Mouse (Mus musculus) spleen, adult 18-20 months (tissue): ENCODE measurements around the gene Slc4a1ap.
A peak's percentile ranks its signal among the peaks of the same experiment; 100 is the strongest.
"Not testable (repeated sequence)": the region's sequence is repeated elsewhere in the genome, so short reads cannot be mapped to it uniquely, and the experiment has no call there.

Experiments used
- DNase-seq, 2 experiments: peaks; one replicate each; pipeline ENCODE4 v3.0.0; 2022; ENCODE audit warnings: mixed read lengths in 2 of 2

Slc4a1ap gene

DNA sequence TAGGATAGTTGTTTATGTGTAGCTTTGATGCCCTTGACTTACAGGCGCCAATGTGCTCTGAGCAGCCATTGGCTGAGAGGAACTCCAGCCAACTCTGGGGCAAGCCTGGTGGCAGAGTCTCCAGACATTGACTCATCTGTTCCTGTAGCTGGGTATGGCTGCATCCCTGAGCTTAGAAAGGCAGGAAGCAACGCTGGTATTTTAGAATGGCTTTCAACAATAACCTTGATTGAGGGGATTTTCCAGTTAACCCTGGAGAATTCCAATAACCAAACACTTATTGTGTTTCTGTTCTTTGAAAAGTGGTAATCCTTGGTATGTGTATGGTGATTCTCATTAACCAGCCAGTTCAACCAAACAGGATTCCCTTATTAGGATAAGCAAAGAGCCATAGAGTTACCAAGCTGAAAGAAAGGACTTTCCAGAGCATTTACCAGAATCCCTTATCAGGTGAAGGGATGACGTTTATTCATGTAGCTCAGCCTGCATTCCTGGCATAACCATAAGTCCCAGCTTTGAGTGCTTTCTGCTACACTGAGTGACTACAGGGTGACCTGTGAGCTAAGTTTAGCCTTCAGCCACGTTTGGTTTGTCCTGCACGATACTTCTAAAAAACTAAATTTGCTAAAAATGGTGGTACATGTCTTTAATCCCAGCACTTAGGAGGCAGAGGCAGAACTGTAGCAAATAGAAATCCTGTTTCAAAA lies 41.3 kb downstream of the Slc4a1ap start:
- DNase-seq, result no peak

DNA sequence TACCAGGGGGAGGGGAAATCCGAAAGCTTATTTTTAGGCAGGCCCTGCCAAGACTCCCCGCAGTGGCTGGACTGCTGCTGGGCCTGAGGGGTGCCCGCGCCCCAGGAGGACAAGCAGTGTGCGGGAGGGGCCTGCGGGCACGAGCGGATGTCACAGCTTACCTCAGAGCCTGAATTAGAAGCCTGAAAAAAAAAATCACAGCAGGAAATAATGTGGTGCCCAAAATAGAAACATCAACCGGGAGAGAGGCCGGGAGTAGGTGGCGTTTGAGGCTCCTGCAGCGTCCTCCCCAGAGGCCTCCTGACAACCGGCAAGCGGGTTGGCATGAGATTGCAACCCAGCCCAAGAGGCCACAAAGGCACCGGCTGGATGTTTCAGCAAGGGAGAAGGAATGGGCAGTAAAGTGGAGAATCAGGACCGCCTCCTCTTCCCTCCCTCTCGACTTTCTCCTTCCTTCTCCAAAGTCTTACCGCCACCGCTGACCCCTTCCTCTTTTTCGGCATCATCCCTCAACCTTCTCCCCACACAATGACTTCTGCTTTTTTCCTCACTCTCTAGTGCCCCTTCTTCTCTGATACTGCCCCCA lies 44.3 kb downstream of the Slc4a1ap start:
- no peak for DNase-seq

DNA sequence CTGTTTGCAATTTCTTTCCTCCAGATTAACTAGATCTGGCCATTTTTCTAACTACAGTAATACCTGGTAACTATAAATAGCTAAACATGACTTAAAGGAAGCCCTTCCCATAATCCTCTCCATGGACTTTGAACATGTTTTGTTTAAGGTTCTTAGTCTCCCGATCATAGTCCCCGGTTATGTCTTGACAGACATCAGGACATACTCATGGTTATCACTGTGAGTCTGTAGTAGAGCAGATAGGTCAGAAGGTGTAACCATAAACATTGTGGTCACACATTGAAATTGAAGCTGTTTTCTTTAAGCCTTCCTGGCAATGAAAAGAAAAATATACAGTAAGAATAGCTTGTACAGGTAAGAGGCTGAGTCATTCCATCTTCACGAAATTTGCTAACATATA lies 46.9 kb downstream of the Slc4a1ap start:
- DNase-seq, result no peak

DNA sequence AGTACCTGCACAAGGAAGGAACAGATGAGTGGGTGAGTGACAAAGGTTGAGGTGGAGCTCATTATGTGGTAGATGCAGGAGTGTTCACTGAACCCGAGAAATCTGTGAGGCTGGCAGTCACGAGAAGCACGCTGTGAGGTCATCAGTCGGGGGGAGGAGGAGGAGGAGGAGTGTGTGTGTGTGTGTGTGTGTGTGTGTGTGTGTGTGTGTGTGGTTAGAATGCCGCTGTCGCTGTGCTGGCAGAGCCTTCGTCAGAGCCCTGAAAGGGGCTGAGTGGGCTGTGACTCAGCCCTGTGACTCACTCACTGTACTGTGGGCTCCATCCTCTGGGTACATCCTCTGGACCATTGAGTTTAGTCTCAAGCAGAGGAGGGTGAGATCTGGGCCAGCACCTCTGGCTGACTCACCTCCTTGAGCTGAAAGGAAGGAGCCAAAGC lies 49.8 kb downstream of the Slc4a1ap start:
- no peak for DNase-seq

DNA sequence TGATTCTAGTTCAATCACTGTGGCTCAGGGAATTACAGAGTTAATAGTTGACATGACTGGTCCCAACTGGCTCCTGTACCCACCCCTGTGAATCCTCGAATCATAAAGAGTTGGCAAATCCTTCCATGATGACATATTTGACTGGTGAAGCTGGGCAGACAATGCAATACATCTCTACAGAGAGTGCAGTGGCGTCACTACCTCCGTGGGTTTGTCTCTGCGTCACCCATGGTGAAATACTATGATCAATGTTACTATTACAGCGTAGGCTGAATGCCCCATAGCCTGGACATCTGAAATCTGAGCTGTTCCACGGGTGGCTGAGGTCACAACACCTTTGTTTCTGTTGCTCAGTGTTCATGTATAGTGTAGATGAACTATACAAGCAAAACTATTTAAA lies 54.5 kb downstream of the Slc4a1ap start:
- no peak for DNase-seq

DNA sequence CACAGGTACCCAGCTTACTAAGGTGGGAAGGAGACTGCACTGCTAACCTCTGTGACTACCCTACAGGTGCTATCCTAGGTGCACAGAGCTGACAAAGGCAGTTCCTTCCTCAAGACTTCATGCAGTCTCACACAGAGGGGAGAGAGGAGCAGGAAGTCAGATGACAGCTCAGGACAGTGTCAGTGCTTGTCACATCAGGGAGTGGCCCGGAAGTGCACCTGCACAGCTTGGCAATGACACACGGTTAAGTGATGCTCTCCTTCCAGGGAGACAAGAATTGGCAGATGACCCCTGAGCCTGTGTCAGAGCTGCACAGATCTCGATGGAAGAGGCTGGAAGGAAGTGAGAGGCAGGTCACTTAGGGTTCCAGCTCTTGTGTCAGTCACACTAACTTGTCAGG lies 55.1 kb downstream of the Slc4a1ap start:
- no peak for DNase-seq

DNA sequence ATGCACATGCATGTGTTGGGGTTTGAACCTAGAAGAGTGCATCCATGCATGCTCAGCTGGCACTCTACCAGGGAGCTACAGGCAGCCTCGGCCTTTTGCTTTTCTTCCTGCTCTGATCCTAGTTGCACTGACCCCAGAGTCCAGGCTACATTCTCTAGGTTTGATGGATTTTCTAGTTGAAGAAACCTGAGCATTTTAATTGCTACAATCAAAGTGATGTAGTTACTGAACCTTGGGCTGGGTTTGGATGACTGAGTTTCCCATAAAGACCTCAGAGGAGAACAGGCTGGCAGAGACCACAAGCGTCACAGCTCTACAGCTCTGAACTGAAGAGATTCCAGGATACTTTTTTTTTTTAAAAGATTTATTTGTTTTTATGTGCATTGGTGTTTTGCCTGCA lies 56.5 kb downstream of the Slc4a1ap start:
- DNase-seq, result no peak

DNA sequence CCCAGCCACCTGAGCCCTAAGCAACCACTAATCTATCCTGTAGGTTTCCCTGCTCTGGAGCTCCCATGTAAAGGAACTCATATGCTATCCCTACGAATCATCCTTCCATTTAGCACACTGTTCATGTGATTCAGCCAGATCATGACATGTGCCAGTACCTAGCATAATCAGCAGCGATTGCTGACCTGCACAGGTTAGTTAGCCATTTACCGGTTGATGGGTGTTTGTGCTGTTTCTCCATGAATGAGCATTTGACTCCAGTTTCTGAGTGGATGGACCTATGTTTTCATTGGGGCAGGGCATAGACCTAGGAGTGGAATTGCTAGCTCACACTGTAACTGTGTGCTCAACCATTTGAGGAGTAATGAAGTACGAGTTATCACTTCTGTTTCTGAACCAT lies 58.7 kb downstream of the Slc4a1ap start:
- no peak for DNase-seq

DNA sequence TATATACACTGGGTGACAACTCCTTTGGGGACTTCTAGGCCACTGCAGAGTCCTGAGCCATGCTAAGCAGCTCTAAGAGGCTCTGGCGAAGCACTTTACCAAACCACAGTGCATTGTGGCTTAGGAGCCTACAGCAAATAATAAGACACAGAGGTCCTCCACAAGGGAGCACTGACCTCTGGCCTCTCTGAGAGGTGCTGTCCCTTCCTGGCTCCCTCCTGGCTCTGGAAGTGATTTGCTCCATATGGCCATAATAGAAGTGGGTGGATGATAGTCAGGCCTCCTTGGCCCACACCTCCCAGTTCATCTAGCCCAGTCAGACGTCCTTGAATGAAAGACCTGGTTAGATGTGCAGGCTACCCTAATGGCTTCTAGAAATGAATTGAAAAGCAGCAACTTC lies 61.2 kb downstream of the Slc4a1ap start:
- no peak for DNase-seq

DNA sequence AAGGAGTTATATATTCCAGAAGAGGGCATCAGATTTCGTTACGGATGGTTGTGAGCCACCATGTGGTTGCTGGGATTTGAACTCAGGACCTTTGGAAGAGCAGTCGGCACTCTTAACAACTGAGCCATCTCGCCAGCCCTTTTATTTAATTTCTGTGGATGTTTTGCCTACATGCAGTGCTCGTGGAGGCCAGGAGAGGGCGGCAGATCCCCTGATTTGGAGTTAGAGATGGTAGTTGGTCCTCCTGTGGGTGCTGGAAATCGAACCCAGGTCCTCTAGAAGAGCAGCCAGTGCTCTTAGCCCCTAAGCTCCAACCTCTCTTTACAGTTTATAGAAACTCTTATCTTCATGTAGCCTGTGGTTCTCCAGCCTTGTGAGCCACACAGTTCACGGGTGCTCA lies 61.9 kb downstream of the Slc4a1ap start:
- DNase-seq, result not testable (repeated sequence)

DNA sequence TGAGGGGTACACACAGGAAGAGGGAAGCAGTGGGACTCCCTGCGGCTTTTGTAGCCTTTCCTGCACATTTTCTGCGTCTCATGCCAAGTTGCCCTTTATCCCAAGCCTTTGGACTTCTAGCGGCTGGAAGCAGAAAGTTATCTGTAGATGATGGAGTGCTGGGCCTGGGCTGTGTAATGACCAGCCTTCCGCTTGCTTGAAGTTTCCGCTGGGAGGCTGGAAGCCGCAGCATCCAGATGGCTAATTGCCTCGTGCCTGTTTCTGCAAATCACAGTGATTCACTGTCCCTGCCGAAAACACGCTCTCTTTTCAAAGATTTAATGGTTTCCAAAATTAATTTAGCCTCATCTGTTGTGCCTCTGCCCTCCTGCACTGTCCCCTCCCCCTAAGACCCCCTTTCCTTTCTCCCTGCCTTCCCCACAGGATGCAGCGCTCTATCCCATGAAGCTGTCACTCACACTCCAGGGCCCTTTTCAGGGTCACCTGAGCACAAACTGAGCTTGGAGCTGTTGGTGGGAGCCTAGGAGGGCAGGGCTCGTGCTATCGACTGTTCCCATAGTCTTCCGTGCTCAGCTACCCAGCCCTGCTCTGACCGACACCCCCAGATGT lies 63.0 kb downstream of the Slc4a1ap start:
- DNase-seq, result no peak

DNA sequence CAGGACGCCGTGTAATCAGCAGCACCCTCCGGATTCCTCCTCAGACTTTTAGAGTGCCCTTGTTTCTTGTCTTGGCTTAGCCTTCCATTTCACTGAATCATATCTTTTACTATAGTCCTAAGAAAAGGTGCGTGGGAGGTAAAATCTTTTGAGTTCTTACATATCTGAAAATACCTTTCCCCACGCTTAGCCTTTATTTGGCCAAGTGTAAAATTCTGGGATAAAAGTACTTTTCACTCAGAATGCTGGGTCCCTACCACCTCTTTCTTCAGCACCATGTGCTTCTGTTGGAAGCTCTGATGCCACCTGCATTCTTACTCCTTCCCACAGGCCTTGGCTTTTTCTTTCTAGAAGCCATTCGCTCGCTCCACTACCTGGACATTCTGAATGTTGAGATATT lies 64.3 kb downstream of the Slc4a1ap start:
- DNase-seq, result no peak

DNA sequence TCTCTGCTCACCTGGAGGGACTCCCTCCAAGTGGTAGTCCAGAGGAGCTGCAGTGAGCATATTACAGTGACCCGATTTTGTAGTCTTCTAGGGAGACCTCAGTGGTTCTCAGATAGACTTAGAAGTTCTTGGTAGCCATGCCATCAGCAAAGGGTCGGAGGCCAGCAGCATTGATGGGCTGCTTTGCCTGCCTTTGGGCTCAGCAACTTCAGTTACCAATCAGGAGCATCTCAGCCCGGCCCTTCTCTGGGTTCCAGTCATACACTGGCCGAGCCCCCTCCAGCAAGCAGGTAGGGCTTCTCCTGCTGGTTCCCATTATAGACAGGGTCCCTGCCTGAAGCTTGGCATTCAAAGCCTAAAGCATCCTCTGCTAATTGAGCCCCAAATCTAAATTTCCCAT lies 69.1 kb downstream of the Slc4a1ap start:
- no peak for DNase-seq

DNA sequence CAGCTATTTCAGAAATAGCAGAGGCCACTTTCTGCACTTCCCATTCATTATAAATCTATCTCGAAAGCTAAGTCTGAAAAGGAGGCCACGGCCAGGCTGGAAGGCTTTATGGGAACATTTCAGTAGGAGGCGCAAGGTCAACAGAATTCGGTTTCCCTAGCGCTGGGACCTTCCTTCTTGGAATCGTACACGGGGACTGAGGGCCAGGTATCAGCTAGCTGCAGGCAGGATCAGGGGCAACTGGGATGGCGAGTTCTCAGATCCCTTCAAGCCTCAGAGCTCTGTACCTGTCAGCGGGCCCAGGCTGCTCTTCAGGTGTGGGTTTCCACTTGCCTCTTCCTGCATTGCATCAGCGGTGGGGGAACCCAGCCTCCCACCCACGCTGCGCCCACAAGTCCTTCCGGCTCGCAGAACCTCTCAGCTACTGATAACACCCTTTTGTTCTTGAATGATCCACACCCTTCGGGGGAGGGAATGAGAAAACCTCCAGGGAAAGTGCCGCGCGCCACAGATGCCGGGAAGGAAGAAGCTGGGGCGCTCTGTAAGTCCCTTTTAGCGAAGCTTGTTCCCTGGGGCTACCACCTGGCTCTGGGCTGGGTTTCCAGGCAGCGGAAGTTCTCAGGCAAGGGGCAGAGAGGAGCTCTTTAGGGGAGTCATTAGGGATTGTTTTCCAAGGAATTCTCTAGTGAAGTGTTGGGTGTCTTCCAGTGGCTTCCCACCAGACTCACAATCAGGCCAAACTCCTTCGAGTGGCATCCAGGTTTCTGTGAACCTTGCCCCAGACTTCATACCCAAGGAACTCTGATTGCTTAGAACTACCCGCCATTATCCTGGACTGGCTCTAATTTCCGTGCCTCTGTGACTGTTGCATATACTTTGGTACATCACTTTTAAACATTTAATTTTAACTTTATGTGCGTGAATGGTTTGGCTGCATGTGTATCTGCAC lies 70.0 kb downstream of the Slc4a1ap start, which contains the start of gene Mrpl33:
Gene Mrpl33 (plus strand): TSS at position 455 of the 949 bp plus-strand sequence.
- DNase-seq, result peak; percentile 40 to 52

DNA sequence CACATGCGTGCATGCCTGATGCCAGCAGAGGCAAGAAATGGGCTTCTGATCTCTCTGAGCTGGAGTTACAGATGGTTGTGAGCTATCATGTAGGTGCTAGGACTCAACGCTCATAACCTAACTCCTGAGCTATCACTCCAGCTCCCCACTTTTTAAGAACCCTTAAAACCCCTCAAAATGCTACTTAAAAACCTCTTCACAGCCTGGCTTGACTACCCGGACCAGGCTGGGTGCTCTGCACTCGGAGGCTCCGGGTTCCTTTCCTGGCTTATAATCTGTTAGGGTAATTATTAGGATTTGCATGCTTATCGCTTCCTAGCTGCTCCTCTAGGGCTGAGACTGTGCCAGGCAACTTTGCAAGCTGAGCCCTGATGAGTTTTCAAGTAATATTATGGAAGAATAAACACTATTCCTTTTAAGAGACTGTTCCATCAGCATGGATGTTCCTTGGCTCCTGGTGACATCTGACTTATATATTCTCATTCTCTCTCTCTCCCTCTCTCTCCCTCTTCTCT lies 70.7 kb downstream of the Slc4a1ap start:
- DNase-seq, result no peak

DNA sequence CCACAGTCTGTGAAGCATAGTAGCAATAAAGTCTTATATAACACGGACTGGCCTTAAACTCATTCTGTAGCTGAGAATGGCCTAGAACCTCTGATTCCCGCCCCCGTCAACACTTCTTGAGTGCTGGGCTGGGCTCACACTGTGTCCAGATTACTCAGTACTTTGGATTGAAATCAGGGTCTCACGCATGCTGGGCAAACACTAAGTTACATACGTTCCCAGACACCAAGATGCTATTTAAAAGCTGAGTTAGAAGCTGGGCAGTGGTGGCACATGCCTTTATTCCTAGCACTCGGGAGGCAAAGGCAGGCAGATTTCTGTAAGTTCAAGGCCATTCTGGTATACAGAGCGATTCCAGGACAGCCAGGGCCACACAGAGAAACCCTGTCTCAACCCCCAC lies 71.3 kb downstream of the Slc4a1ap start:
- DNase-seq, result no peak

DNA sequence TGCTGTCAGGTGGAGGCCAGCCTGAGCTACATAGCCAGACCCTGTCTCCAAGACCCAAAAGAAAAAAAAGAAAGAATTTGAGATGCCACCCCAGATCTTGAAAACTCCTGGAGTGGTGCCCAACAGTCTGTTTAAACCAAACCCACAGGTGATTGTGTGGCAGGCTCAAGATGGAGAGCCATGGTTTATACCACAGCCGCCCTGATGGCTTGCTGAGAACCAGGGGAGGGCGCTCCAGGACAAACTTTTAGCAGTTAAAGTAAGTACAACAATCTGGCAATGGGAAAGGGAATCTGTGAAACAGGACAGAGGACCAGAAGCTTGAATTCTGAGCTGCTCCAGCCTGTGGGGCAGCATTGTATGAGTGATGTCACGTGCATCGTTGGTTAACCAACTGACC lies 71.8 kb downstream of the Slc4a1ap start:
- DNase-seq, result peak in 1 of 2 experiments; percentile 27

DNA sequence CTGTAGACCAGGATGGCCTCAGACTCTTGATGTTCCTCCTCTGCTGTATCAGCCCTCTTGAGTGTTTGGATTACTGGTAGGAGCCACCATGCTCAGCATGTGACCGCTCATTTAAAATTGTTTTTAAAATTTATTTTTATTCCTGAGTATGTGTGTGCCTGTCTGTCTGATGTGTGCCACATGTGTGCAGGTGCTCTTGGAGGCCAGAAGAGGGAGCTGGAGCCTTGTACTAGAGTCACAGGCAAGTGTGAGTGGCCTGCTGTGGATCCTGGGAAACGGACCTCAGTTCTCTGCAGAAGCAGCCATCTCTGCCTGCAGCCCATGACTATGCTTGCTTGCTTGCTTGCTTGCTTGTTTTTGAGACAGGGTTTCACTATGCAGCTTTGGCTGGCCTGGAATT lies 72.4 kb downstream of the Slc4a1ap start:
- no peak for DNase-seq

DNA sequence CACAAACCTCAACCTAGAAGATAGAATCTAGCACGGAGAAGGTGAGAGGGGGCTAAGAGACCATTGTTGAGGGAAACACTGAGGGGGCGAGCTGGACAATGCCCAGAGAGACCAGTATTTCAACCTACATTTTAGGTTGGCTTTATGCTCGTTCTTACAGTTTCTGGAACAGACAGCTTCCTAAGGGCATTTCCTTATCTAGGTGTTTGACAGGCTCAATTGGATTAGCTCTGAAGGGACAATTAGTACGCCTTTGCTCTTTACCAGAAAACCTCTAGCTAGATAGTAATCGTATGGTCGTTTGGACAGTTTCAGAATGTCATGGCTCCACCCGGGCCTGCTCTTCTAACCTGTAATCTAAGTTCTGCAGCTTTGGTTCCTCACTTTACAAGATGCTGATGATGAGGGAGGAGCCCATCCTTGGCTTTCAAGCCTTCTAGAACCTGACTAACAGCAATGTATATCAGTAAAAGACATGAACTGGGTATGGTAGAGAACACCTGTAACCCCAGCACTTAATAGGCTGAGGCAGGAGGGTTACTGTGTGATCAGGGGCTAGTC lies 74.4 kb downstream of the Slc4a1ap start:
- no peak for DNase-seq

DNA sequence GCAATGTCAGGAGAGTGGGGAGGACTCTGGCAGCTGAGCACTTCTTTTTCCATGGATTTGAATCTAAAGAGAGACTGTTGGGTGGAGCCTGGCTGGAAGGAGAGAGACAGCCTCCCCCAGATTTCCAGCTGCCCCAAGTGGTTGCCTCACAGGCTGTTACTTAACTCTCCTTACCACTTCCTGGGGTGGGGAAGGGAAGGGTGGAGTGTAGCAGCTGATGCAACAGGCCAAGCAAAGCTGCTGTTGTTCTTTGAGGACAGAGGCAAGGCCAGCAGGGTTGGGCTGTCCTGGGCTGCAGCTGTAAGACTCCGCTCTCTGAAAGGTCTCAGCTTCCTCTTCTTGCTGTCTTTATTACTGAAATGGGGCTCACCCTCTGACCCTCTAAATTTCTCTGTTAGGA lies 75.6 kb downstream of the Slc4a1ap start:
- peak; percentile 12 to 39 for DNase-seq

DNA sequence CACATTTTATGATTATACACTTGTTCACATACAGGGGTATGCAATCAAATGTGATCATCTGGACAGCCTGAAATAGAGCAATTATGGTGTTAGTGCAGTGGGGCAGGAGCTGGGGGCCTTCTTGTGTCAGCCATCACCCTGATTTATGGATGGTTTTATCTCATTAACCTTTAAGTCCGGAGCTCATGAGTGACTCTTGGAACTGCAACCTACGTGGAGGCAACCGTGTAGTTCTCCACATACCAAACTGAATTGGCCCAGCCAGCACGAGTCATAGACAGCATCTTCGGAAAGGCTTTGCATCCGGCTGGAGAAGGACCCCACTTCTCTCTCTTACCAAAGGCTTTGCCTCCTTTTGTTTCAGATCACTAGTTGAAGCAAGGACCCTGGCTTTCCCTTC lies 77.0 kb downstream of the Slc4a1ap start:
- no peak for DNase-seq

DNA sequence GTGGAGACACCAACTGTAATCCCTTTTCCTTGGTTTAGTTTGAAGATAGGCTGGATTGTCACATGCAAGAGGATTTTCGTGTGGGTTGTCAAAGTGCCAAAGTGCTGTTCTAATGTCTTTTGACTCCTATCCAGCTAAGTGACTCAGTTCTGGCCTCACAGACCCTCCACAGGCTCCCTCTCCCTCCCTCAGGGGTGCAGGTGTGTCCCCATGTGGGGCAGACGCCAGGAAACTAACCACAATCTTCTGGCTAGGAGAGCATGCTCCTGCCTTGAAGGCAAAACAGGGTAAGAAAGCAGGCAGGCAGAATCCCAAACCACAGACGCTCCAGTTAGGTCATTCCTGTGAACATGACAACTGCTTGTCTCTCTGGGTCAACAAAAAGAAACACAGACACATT lies 79.4 kb downstream of the Slc4a1ap start:
- no peak for DNase-seq
